Mouse (Mus musculus) inflammation-experienced regulatory T-cells, adult 16 weeks (primary cell): ENCODE data around the gene 4933427D14Rik. TPM values are rescaled to one million over a fixed set of nuclear protein-coding genes. Genes with fewer than 3 reads are reported as not detected.

Experiments
- polyA plus RNA-seq: library from polyadenylated mRNA; unstranded; fragments of 100-300 nt; shearing (Covaris generic); gene quantifications from one replicate; pipeline ENCODE4 v1.2.1, GENCODE M21; 2017

Gene 4933427D14Rik
- 39.8 TPM for polyA plus RNA-seq

DNA sequence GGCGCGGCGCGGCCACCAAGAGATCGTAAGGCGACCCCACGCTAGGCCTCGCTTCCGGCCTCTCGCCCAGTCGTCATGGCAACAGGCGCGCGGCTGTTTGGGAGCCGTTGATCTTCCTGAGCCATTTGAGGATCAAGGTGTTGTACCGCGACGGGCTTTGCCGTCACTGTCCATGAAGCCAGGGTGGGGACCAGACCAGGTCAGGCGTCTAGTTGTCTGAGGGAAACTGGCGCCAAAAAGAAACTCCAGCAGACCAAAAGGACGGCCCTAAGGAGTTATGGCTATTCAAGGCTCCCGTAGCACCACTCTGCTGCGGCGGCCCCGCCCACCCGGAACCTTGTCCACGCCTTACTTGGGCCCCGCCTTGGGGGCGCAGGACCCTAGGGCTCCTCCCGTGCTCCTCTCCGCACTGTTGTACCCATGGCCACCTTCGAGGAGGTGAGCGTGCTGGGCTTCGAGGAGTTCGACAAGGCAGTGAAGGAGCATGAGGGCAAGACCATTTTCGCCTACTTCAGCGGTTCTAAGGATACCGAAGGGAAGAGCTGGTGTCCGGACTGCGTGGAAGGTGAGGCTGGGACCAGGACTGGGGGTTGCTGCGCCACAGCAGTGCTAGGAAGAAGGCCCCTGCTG is at the start of gene 4933427D14Rik, which contains the start of gene Txndc17:
Gene 4933427D14Rik (minus strand): TSS at position 256 of the 630 bp plus-strand sequence.
Gene Txndc17 (plus strand): TSS at position 344 of the 630 bp plus-strand sequence.

DNA sequence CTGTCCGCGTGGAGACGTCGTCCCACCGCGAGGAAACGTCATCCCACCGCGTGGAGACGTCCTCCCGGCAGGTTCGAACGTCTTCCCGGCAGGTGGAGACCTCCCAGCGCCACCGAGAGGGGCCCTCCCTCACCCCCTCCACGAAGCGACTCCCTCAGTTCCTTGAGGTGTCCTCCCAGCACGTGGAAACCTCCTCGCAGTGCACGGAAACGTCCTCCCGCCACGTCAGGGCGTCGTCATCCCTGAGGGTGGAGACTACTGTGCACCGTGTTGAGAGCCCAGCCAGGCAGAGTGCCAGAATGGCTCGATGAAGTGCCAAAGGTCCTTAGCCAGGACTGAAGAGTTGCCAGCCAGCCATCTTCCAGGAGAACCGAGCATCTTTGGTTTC is 8.1 kb upstream of the 4933427D14Rik start, which contains the start of gene Med31:
Gene Med31 (minus strand): TSS at position 183 of the 388 bp plus-strand sequence.

GRCm38 (mm10) chr11:72206341-72207203 is 687 bp downstream of the 4933427D14Rik start, which contains the start of gene Gm43951:
Gene Gm43951, minus strand, starts transcription at chr11:72206840.

GRCm38 (mm10) chr11:72135383-72136158 is 71.7 kb downstream of the 4933427D14Rik start, which contains the start of gene Pitpnm3:
Gene Pitpnm3, minus strand, starts transcription at chr11:72135778.

Other genes with a start within 250 kb of the 4933427D14Rik start
- 0.66 TPM for gene Aipl1, start 169.9 kb downstream of the 4933427D14Rik start, polyA plus RNA-seq
- gene Pimreg, start 165.4 kb downstream of the 4933427D14Rik start, polyA plus RNA-seq = 4.0 TPM
- gene Pitpnm3, start 71.7 kb downstream of the 4933427D14Rik start, polyA plus RNA-seq = not detected
- 0.39 TPM for gene Gm43951, start 619 bp downstream of the 4933427D14Rik start, polyA plus RNA-seq
- 109 TPM for gene Txndc17, start 88 bp upstream of the 4933427D14Rik start, polyA plus RNA-seq
- 26.4 TPM for gene Med31, start 8.1 kb upstream of the 4933427D14Rik start, polyA plus RNA-seq
- not detected for gene Slc13a5, start 59.8 kb upstream of the 4933427D14Rik start, polyA plus RNA-seq
- 87.9 TPM for gene Xaf1, start 94.2 kb upstream of the 4933427D14Rik start, polyA plus RNA-seq
- 0.34 TPM for gene Fbxo39, start 107.0 kb upstream of the 4933427D14Rik start, polyA plus RNA-seq
- not detected for gene Tekt1, start 155.0 kb upstream of the 4933427D14Rik start, polyA plus RNA-seq
- not detected for gene Smtnl2, start 204.3 kb upstream of the 4933427D14Rik start, polyA plus RNA-seq
- gene Ggt6, start 228.1 kb upstream of the 4933427D14Rik start, polyA plus RNA-seq = not detected
- gene Mybbp1a, start 233.9 kb upstream of the 4933427D14Rik start, polyA plus RNA-seq = 123 TPM